Mouse (Mus musculus): ENCODE data around the gene Ranbp10. TPM values are rescaled to one million over a fixed set of nuclear protein-coding genes. Genes with fewer than 3 reads are reported as not detected.

Gene Ranbp10
- total RNA-seq, 1 experiment from 2014 or later = 29.5 TPM

DNA sequence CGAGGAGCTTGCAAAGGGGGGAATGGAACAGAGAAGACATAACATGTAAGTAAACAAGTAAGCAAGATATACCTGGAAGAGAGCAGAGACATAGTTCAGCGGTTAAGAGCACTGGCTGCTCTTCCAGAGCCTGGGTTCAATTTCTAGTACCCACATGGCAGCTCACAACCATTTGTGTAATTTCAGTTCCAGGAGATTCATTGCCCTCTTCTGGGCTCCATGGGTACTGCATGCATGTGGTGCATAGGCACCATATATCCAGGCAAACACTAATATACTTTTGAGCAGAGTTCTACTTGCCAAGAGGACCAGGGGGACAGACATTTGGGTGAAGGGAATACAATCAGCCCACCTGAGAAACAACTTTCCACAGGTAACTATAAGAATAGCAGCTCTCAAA is 38.9 kb downstream of the Ranbp10 start:
- peak; percentile 57 for DNase-seq

DNA sequence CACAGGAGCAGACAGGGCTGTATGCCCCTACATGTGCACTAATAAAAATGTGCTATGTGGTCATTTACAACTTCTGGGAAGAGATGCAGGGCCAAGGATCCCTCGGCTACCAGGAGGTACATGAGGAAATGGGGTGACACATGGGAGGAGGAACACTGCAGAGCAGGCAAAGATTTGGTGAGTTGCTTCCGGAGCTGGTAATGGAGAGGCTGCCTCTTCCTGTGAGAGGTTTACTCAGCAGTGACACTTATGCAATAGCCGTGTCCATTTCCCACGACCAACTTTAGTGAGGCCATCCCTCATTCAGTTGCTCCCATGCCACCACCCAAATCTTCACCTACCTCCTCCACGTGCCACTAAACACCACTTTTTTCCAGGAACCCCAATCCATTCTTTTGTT is 46.9 kb downstream of the Ranbp10 start:
- DNase-seq = no peak

DNA sequence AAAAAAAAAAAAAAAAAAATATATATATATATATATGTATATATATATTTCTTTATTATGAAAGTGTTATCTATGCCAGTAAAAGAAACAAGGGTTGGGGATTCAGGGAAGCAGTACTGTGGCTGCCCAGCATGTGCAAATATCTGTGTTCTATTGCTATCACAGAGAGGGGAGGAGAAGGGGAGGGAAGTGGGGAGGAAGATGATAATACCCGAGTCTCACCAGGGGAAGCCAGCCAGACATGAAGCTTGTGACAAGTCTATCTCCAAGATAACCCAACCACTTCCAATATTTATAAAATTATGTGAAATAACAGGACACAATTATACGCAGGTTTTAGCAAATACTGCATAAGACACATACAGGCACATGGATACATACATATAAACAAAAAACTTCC is 49.3 kb downstream of the Ranbp10 start:
- DNase-seq = no peak

DNA sequence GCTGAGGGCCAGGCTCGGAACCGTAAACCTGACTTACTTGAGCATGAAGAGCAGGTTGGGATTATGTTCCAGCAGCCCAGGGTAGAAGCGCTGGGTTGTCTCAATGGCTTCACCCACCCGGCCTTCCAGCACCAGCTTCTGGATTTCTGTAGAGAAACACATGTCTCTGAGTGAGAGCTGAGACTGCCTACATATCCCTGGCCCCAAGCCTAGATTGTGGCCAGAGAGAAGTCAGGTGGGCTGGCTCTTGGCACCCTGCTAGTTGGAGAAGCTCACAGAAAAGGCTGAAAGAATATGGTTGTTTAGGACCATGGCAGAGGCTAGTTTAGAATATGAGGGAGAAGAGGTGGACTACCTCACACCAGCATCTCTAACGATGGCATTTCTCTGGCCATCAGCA is 52.7 kb downstream of the Ranbp10 start:
- no peak for DNase-seq

DNA sequence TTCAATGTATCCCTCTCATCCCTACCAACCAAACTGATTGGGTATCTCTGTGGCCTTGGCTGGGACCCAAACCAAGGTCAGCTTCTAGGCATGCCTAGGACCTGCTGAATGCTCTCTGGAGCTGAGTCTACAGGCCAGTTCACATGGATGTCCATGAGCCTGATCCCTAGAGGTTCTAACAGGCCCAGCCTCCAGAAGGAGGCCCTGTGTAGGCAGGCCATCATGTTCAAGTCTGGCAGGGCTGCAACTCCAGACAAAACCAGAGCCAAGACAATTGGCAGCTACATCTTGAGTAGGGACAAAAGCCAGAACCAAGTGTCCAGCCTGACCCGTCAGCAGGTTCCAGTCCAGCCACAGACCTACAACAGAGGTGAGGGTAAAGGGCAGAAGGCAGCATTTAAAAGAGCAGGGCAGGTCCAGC is 53.7 kb downstream of the Ranbp10 start:
- DNase-seq = peak; percentile 36

DNA sequence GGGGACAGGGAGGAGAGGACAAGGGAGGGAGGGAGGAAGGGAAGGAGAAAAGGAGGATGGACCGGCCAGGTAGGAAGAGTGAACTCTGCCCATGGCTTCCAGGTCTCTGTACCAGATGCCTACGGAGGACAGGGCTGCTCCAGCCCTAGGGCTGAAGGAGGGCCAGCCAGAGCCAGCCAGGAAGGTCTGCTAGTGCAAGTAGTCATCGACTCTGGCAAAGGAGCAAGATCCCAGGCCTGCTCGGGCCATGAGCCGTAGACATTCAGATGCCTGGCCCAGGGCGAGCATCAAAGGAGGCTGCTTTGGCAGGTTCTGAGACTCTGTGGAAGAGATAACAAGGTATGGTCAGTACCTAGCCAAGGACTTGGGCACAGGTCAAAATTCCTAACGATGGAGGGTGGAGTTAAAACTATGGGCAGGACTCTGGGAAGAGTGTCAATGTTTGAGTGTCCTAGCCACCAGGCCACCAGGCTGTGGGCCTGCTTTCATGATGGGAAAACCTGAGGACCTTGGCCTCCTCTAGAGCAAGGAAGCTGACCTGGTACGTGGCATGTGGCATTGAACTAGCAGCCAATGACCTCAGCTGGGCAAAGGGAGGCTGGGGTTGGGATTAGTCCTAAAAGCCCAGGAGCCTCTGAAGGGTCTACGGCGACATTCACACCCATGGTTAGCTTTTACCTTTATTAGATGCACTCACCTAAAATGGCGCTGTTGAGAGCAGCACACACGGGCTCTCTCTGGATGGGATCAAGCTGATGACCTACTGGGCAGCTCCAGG is 55.6 kb downstream of the Ranbp10 start:
- DNase-seq = no peak

DNA sequence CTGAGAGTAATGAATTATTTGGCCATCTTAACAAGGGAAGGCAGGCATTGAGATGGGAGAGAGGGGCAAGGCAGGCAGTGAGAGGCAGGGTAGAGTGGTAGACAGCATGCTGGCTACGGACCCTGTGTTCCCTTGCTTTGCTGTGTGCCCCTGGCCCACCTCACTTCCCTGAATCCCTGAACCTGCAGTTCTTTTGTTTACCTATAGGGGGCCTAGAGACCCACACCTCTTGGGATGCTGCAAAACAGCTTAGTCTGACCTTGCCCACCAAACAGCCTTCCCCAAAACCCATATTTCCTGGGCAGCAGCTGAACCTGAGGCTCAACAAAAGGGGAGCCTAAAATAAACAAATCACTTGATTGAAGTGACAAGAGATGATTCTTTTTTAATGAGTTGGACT is 56.5 kb downstream of the Ranbp10 start:
- DNase-seq = no peak

DNA sequence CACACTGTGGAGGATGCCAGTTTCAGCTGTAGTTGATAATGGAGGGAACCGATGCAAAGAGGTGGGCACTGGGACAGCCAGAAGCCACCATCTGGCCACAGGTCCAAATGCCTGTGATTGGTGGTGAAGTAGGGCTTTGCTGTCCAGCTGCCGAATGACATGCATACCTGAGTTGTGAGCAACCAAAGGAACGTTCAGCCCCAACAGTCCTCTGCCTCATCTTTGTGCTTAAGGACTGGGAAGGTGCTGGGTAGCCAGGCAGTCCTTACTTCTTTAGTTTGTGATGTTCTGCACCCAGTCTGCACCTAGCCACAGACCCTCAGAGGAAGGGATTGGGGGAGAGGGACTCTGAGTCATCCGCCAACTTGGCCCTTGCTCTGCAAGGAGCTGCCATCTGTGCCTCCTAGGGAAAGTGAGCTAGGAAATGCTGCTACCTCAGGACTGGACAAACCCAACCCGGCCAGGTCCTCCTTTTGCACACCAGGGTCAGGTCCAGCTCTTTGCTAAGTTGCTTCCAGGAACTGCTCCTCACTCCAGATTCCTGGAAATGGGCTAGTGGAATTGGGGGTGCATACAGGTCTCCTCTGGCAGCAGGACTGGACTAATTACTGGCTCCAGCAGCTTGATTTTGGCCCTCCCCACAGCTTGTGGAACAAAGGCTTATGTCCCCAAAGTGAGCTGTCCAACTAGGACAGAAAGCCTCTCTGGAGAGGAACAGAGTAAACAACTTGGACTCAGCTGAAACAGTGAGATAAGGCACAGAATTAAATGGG is 58.5 kb downstream of the Ranbp10 start:
- DNase-seq = no peak

DNA sequence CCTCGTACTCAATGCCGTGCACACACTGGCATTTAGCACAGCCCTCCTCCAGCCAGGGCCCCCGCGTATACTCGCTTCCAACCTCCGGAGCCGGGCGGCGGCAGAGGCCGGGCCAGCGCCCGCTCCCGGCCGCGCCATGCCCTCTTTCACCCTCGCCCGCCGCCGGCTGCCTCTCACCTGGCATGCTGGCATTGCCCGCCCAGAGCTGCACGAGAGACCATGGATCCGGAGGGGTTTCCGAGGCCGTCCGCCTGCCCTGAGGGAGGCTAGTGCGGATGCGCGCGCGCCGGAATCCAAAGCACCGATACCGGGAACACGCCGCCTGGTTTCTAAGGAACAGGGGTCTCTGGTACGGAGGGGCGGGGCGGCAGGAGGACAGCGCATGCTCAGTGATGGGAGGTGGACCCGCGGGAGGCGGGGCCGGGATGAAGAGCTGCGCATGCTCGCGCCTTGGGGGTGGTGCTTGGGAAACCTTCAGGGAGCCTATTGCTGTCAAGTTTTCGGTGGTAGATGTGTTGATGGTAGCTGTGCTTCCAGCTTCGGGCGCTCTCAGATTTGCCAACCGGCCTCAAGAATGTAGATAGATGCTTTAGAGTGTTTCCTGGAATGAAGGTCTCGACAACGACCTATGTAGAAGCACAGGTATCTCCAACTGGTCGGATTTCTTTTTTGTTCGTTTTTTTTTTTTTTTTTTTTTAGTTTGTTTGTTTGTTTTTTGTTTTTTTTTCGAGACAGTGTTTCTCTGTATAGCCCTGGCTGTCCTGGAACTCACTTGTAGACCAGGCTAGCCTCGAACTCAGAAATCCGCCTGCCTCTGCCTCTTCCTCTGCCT is 68.7 kb downstream of the Ranbp10 start, which contains the start of gene Gfod2:
TSS of gene Gfod2 (minus strand) at position 388 of the 832 bp plus-strand sequence.
- DNase-seq = peak; percentile 99

DNA sequence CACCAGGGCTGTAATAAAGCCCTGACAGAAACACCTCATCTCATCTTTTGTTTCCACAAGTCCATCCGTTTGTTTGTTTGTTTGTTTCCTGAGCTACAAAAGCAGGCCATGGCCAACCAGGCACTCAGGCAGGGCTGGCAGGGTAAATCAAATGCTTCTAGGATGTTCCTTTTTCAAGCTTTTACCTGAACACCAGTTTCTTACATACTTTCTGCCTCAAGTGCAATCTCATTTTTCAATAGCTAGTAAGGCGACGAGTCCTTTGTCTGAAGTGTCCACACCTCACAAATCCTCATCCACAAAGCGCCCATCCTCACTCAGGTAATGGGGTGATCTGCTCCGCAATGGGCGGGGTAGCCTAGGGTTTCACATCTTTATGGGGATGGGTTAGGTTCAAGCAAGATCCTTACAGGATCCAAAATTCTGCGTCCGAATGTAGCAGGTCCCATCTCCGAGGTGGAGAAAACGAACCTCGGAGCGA is 69.3 kb downstream of the Ranbp10 start:
- DNase-seq = no peak

DNA sequence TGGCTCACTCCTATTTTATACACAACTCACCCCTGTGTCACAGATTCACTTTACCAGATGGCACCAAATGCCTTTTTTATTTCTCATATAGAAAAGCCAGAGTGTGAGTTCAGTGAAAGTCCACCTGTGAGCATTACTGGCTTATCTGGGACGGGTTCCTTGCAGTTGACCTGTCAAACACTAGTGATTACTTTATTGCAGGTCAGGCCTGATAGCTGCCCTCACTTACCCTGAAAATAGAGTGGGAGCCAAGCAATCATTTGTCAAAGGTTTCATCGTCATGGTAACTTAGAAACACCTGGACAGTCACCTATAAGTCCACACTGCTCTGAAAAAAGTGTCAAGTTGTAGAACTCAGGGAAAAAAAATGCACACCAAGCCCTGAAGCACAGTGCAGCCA is 72.5 kb downstream of the Ranbp10 start:
- no peak for DNase-seq

DNA sequence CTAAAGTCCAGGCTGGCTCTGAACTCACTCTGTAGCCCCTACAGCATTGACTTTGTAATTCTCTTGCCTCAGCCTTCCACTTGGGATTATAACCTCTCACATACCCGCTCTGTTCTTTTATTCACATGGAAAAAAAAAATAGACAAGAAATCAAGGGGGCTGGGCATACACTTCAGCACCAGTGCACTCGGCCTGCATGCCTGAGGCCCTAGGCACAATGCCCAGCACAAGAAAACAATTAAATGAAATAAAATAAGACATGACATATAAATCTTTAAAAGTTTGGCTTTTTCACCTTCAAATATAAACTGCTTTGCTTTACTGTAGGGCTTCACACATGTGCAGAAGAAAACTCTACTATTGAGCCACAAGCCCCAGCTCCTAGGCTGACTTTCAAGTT is 73.2 kb downstream of the Ranbp10 start:
- no peak for DNase-seq

DNA sequence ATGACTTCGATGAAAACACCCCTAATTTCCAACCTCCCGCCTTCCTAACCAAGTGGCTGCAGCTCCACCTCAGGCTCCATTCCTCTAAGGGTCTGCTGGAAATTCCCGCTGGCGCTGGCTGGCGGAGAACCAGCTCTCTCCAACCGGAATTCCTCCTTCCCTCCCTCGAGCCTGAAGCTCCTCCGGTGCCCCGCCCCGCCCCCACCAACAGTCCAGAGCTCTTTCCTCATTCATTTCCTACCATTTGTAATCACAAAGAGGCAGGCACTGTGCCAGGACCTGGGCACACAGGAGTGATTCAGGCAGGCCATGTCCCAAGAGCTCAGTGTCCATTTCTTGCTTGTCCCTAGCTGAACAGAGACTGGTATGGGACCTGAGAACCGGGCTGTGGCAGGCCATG is 76.5 kb downstream of the Ranbp10 start:
- DNase-seq = peak; percentile 89

DNA sequence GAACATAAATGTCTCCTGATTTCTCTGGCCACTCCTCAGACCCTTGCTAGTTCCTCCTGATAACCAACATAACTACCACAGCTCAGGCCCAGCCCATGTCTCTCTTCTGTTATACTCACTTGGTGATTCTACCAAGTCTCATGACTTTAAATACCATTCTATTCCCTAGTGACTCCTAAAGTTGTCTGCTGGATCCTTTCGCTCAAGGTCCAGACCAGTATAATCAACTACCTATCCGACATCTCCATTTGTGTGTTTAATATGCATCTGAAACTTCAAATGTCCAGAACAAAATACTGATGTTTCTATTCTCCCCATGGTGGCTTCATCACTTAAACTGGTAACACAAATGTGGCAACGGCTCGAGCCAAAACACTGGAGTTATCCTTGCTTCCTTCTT is 83.8 kb downstream of the Ranbp10 start:
- no peak for DNase-seq

DNA sequence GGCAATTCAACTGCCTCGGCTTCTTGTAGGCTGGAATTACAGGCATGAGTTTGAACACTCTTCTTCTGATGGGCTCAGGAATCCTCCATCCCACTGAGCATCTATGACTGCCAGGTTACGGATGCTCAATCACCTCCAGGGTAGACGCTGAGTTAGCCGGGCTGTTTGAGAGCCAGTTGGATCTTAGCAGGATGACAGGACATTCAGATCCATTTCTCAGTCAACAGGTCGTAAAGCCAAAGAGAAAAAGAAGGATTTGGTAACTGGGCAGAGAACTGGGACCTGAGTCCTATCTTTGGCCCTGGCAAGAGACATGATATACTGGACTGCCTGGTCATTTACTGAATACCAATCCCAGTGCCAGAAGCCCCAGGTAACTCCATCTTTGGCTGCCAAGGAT is 87.9 kb downstream of the Ranbp10 start:
- no peak for DNase-seq

DNA sequence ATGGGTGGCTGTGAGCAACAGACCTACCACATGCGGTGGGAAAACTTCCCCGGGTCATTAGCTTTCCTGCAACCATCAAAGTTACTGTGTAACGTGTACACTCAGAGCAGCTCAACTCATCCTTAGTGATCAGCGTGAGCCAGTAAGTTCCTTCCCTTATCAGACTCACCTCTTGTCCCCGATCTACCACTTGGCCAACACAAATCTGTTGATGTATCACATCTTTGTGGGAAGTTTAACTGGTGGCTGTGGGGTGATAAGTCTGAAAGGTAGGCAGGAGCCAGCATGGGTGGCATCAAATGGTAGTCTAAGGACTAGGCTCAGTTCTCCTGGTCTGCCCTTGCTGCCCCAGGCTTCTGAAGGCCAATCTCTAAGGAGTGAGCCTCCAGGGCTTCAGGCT is 95.0 kb downstream of the Ranbp10 start:
- no peak for DNase-seq

DNA sequence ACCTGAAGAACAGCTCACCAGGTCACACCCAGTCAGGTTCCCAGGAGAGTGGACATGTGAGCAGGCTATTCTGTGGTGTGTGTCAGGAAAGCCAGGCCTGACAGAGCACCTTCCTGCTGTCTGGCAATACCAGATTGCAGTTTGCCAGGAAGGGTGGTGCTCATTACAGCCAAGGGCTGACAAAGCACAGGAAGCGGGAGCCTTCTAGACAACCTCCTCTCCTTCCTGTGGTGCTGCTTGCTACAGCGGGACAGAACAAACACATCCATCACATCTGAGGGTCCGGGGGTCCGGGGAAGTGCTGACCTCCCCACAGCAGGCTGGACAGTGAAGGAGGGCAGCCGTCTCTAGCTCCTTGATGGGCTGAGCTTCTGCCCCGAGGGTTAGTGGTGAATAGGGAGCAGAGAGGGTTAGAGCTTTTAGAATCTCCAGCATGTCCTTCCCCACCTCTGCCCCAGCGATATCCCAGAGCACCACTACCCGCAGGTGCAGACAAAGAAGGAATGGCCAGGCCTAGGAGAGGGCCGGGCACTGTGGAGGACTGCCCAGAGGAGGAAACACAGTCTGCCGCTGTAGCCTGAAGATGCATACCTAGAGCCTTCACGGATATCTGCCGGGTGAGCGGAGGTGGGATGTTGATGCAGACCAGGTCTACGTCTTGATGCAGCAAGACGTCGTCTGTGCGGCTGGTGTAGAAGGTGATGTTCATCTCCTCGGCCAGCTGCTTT is 99.6 kb downstream of the Ranbp10 start:
- DNase-seq = no peak

DNA sequence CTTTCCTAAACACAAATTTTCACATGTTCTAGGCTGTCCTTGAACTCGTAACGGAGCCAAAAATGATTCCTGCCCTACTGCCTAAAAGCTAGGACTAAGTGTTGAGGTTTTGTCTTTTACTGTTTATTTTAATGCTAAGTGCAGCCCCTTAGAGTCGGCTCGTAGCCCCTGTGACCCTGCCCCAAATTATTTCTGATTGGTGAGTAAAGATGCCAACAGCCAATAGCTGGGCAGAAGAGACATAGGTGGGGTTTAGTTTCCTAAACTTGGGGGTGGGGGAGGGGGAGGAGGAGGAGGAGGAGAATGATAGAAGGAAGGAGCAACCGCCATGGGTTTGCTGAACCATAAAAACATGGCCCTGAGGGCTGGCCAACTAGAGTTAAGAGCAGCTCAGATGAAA is 101.4 kb downstream of the Ranbp10 start:
- DNase-seq = no peak

DNA sequence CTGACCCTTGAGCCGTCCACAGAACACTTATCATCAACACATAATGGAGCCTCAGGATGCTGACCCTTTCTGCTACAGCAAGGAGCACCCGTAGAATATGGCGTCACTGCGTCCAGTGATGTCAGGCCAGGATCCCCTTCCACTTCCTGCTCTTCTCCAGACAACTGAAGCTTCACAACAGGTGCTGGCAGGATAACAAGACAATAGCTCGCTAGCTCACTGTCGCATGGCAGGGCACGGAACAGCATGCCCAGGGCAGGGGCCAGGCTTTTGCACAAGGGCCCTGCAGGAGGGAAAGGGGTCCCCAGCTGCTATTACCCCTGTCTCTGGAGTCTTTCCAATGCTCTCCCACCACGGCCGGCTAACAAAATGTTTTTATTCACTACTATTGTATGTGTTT is 104.3 kb downstream of the Ranbp10 start:
- no peak for DNase-seq

DNA sequence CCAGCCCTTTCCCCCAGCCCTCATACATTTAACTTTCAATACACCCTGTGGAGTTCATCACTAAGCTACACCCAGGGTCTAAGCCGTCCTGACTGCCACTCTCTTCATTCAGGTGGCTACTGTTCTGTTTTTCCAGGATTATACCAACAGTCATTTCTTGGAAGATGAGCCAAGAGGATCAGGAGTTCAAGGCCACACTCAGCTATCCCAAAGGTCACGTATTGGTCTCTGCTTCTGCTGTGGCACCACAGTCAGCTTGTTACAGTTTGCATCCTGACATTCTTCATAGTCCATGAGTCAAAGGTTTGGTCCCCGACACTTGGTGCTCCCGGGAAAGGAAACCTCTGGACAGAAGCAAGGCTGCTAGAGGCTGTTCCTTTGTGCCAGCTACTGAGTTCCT is 107.5 kb downstream of the Ranbp10 start:
- DNase-seq = no peak

All from adrenal gland, postnatal 25 days (tissue).